Mouse (Mus musculus) bone marrow, adult 2 months (tissue): ENCODE data around the gene Gm45785. TPM values are rescaled to one million over a fixed set of nuclear protein-coding genes. Genes with fewer than 3 reads are reported as not detected.

Source experiments
- H3K27ac ChIP-seq: fragments of 200-500 bp; 2 replicates; pipeline ENCODE4 v1.5.1; 2012; ENCODE audit warnings: low read depth, mild to moderate bottlenecking, control low read depth, inconsistent platforms, low read length; ENCODE audit not compliant: control insufficient read depth, poor library complexity, insufficient read depth
- H3K4me1 ChIP-seq: fragments of 200-500 bp; 2 replicates; pipeline ENCODE4 v1.6.1; 2011; ENCODE audit warnings: low read length; ENCODE audit not compliant: control insufficient read depth, insufficient read depth
- H3K4me3 ChIP-seq: fragments of 200-500 bp; replicated peaks from 2 replicates; pipeline ENCODE3; 2011; ENCODE audit warnings: mild to moderate bottlenecking, low read depth, low read length, control low read depth; ENCODE audit not compliant: control insufficient read depth
- CTCF ChIP-seq: fragments of 200-500 bp; IDR thresholded peaks from 2 replicates; pipeline ENCODE4 v1.5.1; 2011; ENCODE audit warnings: low read length, control low read depth; ENCODE audit not compliant: control insufficient read depth, insufficient read depth
- POLR2A ChIP-seq: fragments of 200-500 bp; IDR thresholded peaks from 2 replicates; pipeline ENCODE4 v1.6.1; 2011; ENCODE audit warnings: low read depth, mild to moderate bottlenecking, control low read depth, low read length, borderline replicate concordance; ENCODE audit not compliant: control insufficient read depth
- WGBS: fragments of 180-500 bp; shearing (Covaris S2); methylation state at CpG from one replicate; pipeline ENCODE4 v1.1.7; 2018; 5-methylcytosine and 5-hydroxymethylcytosine counted together
- polyA plus RNA-seq: library from polyadenylated mRNA; stranded (reverse); fragments of >200 nt; gene quantifications from 2 replicates; pipeline ENCODE4 v1.2.4, GENCODE M21; 2011; ENCODE audit warnings: low replicate concordance; ENCODE audit not compliant: missing spikeins, insufficient read depth, insufficient read length

The Gm45785 gene
- polyA plus RNA-seq, result not detected in 2 replicates

DNA sequence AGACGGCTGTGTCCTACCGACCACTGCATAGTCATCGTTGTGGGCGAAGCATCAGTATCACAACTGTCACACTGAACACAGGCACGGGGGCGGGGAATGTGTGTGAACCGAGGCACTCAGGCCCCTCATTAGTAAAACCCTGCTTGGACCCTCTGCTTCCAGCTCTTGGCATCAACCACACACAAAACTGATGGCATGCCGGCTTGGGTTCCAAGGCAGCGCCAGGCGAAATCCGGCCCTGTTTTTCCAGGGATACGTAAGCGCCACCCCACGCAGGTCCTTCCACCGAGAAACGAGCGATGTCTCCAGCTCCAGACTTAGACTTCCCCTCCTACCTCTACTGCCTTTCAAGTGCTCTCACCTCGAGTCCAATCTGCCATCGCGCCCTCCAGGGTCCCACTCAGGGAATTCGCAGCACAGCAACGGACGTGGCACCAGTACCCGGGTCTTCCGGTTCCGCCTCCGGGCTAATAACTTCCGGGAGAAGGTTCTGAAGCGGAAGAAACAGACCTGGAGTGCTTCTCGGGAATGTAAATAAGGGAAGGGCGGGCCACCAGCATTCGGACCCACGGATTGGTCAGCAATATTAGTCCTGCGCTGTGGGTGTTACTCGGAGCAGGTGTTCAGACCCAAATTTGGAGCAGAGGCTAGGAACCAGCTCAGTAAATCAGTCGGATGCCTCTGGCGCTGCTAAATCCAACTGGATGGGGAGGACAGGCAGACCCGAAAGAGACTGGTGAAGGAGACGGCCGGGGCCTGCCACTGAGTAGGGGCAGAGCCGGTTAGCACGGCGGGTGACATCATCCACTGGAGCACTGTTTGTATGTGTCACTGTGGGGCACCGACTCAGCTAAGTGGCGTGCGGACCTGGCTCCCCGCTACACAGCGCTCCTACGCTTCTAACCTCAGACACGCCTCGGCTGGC, at the start of gene Gm45785:
TSS of gene Gm45785 (minus strand) at position 472 of the 925 bp plus-strand sequence.
- Histone ChIP-seq H3K4me1 (peaks cover 6% of the 10 kb centered on the region; the same call in 1 of the 2 replicates), H3K27ac (peak within 1 kb of the TSS; percentile 88), H3K4me3 (peak within 1 kb of the TSS; percentile 82)
- TF ChIP-seq CTCF (no peak), POLR2A (peak; percentile 66; the same call in 1 of the 2 replicates)
- under 1% methylated on average over 51 of the region's 51 CpGs for WGBS

DNA sequence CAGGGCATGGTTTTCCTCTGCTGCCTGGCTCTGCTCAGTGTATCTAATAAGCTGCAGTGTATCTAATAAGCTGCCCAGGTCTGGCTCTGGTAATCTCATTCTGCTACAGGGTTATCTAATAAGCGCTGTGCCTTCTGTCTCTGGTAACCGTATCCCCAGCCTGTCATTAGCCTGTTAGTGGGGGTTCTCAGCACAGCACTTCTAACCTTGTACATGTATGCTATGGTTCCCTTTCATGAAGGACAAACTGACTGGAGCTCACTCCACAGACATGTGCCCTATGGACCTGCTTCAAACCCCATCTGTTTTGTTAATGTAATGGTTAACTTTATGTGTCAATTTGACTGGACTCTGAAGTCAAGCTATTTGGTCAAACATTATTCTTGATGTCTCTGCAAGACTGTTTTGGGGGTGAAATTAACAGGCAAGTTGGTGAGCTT, 49.5 kb upstream of the Gm45785 start:
- no peak for TF ChIP-seq CTCF
- no peak for TF ChIP-seq POLR2A
- H3K4me3 ChIP-seq, result no peak overlapping the region
- H3K4me1 ChIP-seq, result no peaks in the 10 kb centered on the region
- WGBS, result 62% methylated on average over 2 of the region's 2 CpGs
- H3K27ac ChIP-seq, result no peak overlapping the region

DNA sequence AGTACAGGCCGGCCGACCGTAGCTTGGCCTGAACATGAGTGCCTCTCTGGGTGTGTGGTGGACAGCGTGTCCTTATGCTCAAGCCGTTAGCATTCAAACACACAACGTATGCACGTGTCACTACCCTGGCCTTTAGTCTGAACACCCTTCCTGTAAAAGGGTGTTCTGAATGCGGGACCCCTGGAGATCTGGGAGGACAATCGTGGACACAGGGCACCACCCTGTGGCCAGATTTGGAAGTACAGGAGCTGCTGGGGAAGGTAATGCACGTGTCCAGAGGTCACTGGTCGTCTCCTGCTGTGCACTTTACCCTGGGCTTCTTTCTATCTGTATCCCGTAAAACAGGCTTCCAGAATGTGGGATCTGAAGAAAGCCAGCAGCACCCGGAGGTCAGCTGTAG, 47.1 kb upstream of the Gm45785 start:
- TF ChIP-seq CTCF (peak; percentile 93), POLR2A (no peak)
- WGBS, result 24% methylated on average over 13 of the region's 13 CpGs
- H3K4me1 ChIP-seq, result no peaks in the 10 kb centered on the region
- H3K4me3 ChIP-seq, result no peak overlapping the region
- no peak overlapping the region for H3K27ac ChIP-seq

DNA sequence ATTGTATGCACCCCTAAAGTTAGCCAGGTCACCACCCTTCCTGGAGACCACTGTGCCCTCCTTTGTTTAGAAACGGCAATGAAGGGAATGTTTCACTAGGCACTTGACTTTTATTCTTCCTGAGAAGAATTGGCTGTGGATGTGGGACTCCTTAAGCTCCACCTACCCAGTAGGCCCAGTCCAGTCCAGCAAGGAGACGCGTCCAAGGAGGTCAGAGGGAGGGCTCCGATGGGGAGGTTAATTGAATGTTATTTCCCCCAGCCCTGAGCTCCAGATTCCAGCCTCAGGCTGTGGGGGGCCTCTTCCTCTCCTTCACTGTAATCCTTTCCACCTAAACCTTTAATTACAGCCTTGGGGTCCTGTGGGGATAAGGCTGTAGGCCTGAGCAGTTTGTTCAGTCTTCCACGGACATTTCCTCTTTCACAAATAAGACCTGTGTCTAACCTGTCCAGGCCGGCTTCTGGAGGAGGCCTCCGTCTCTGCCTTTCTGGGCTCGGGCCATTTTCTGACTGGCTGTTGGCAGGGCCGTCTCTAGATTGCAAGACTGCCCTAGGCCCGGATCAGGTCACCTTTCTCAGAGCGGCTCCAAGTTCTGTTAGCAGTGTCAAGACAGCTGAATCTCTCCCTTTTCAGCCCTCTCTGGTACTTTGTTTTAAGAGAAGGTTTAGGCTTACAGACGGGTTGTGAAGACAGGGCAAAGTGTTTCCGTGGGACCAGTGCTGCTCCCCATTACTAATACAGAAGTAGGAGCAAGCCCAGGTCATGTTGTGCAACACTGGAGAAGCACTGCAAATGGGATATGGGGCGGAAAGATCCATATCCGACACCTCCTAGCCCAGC, 46.1 kb upstream of the Gm45785 start:
- WGBS, result 83% methylated on average over 15 of the region's 15 CpGs
- Histone ChIP-seq H3K27ac (no peak overlapping the region), H3K4me3 (no peak overlapping the region), H3K4me1 (no peaks in the 10 kb centered on the region)
- TF ChIP-seq CTCF, result no peak
- no peak for TF ChIP-seq POLR2A

DNA sequence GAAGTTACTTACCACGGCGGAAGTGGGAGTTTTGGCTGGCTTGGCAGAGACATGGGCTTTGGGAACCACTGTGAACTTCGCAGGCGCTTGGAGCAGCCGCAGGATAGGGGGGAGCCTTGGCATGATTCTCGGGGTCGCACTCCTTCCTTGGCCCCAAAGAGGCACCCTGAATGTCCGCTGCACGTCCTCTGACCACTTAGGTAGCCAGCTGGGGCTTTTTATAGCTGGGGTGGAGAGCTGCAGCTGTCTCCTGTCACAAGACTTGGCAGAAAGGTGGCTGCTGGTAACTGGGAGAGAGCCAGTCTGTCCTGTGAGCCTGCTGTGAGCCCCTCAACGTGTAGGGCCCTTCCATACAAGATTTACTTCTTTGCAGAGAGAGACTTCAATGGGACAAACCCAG, 44.1 kb upstream of the Gm45785 start, which contains the start of gene Cox8b:
TSS of gene Cox8b (minus strand) at position 227 of the 400 bp plus-strand sequence.
- TF ChIP-seq POLR2A, result no peak
- TF ChIP-seq CTCF, result no peak
- Histone ChIP-seq H3K27ac (no peak within 1 kb of the TSS), H3K4me1 (no peaks in the 10 kb centered on the region), H3K4me3 (no peak within 1 kb of the TSS)
- WGBS, result 81% methylated on average over 10 of the region's 10 CpGs

DNA sequence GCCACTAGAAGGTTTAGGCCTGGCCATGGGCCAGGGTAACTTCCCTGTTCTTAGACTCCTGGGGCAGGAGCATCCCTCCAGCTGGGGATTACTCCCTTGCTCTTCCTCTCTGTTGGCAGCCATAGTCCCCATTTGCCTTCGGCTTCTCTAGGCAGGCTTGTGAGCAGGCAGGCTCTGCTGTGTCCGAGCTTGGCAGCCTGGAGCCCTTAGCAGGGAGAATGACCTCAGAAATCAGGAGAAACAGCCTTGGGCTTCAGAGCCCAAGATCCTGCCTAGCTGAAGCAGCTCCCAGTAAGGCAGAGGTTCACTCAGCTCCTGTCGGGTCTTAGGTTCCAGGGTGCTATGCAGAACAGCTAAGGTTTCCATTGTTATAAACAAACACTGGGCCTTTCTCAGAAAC, 43.0 kb upstream of the Gm45785 start:
- Histone ChIP-seq H3K4me3 (no peak overlapping the region), H3K4me1 (no peaks in the 10 kb centered on the region), H3K27ac (no peak overlapping the region)
- TF ChIP-seq POLR2A (no peak), CTCF (no peak)
- 86% methylated on average over 3 of the region's 3 CpGs for WGBS

DNA sequence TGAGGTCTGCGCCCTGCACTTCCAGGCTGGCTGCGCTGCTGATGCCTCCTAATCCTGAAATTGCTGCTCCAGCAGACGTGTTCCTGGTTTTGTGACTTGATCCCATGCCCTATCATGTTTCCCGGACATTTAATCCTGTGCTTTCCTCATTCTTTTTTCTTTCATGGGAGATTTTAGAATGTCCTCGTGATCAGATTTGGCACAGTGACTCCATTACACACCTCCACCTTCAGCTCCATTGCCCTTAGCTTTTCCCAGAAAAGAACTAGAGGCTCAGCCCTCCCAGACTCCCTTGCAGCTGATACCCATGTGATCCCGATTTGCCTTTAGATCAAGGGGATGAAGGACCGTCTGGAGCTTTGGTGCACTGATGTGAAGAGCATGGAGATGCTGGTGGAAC, 41.7 kb upstream of the Gm45785 start:
- no peak overlapping the region for H3K27ac ChIP-seq
- no peaks in the 10 kb centered on the region for H3K4me1 ChIP-seq
- WGBS, result 85% methylated on average over 7 of the region's 7 CpGs
- TF ChIP-seq POLR2A (no peak), CTCF (no peak)
- H3K4me3 ChIP-seq, result no peak overlapping the region

DNA sequence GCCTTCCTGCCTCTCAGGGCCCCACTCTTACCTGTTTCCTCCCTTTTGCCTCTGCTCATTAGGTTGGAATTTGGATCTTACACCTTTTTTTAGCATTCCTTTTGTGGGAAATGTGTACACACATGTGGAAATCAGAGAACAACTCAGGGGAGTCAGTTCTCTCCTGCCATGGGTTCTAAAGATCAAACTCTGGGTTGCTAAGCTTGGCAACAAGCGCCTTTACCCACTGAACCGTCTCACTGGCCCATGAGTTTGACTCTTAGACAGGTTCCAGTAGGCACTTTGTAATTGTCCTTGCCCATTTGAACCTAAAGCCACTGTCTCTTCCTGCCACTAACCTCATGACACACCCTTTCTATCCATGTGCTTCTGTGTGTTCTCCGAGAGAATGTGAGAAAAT, 38.5 kb upstream of the Gm45785 start:
- WGBS, result 86% methylated on average over 3 of the region's 3 CpGs
- TF ChIP-seq CTCF (no peak), POLR2A (no peak)
- Histone ChIP-seq H3K27ac (no peak overlapping the region), H3K4me3 (no peak overlapping the region), H3K4me1 (no peaks in the 10 kb centered on the region)
